In the genomic region with DNA sequence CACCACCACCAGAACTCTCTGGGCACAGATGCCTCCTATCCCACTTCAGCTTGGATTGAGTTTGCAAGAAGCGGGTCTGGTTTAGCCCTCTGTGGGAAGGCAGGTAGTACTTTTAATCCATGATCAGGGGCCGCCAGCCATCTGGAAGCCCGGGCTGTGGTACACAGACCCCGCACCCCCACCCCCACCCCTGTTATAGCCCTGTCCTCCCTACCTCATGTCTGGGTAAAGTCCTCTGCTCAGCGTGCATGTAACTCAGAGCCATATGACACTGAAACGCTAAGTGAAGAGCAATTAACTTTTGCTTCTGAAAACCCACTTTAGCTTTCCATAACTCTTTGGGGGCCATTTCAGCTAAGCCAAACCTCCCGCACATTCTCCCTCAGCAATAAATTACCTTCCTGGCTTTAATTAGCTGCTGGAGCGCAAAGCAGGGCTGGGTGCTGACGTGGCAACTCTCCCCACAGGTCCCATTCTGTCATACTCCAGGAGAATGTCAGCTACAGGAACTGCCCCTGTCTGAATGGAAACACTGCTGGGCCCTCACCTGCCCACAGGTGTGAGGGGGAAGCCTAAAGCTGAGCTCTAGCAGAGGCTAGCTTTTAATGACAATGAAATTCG, we compare ENCODE assay signal across 20 mouse cellular contexts.
DNase-seq lines count a peak whose midpoint lies in the region; ATAC-seq lines count a peak whose summit lies in the region.
"Had no signal": no experiment of that assay in that cellular context is flagged by ENCODE, and none has a peak within 500 bp of the region (broad histone marks: within the 10 kb centered on the region; RNA-seq: fewer than 3 reads in every experiment).

No protein-coding gene starts in this region.

- H3K4me1 ChIP-seq in embryonic facial prominence, embryonic 13.5 days = peaks cover 13% of the 10 kb centered on the region
- peaks cover 14% of the 10 kb centered on the region for H3K4me1 ChIP-seq in embryonic facial prominence, embryonic 10.5 days
- H3K4me1 ChIP-seq in neural tube, embryonic 14.5 days (ENCODE audit: control insufficient read depth, insufficient read depth, low read length) = peaks cover 11% of the 10 kb centered on the region

- H3K4me3 ChIP-seq in embryonic facial prominence, embryonic 13.5 days = no peak overlapping the region
- no peak overlapping the region for H3K4me3 ChIP-seq in embryonic facial prominence, embryonic 10.5 days
- H3K4me3 ChIP-seq in neural tube, embryonic 14.5 days (ENCODE audit: low read depth, low read length) = no peak overlapping the region
- H3K4me3 ChIP-seq: embryonic facial prominence, embryonic 12.5 days; gastrocnemius, adult 2 months; heart, embryonic 12.5 days; left cerebral cortex, adult 2 months; limb, embryonic 15.5 days; midbrain, embryonic 12.5 days; myocyte had no signal

- 39% methylated on average over 10 of the region's 10 CpGs for WGBS in embryonic facial prominence, embryonic 13.5 days
- WGBS in embryonic facial prominence, embryonic 10.5 days = 59% methylated on average over 10 of the region's 10 CpGs
- 32% methylated on average over 10 of the region's 10 CpGs for WGBS in neural tube, embryonic 14.5 days

- no peak overlapping the region for H3K4me2 ChIP-seq in embryonic facial prominence, embryonic 13.5 days
- H3K4me2 ChIP-seq in neural tube, embryonic 14.5 days (ENCODE audit: low read depth, low read length) = no peak overlapping the region
- H3K4me2 ChIP-seq: embryonic facial prominence, embryonic 12.5 days; heart, embryonic 12.5 days; limb, embryonic 15.5 days; midbrain, embryonic 12.5 days had no signal

- H3K36me3 ChIP-seq in embryonic facial prominence, embryonic 13.5 days = no peaks in the 10 kb centered on the region
- H3K36me3 ChIP-seq in embryonic facial prominence, embryonic 10.5 days (replicated peaks) = no peaks in the 10 kb centered on the region
- H3K36me3 ChIP-seq in neural tube, embryonic 14.5 days (ENCODE audit: control insufficient read depth, insufficient read depth, low read length) = no peaks in the 10 kb centered on the region
- H3K36me3 ChIP-seq: embryonic facial prominence, embryonic 12.5 days; heart, embryonic 12.5 days; limb, embryonic 15.5 days; midbrain, embryonic 12.5 days had no signal

- H3K9me3 ChIP-seq in embryonic facial prominence, embryonic 13.5 days = no peaks in the 10 kb centered on the region
- H3K9me3 ChIP-seq in embryonic facial prominence, embryonic 10.5 days = no peaks in the 10 kb centered on the region
- H3K9me3 ChIP-seq in neural tube, embryonic 14.5 days (ENCODE audit: control insufficient read depth, low read length) = no peaks in the 10 kb centered on the region
- H3K9me3 ChIP-seq: embryonic facial prominence, embryonic 12.5 days; heart, embryonic 12.5 days; limb, embryonic 15.5 days; midbrain, embryonic 12.5 days had no signal

- peaks cover 30% of the 10 kb centered on the region for H3K27me3 ChIP-seq in embryonic facial prominence, embryonic 13.5 days
- H3K27me3 ChIP-seq in embryonic facial prominence, embryonic 10.5 days (replicated peaks; ENCODE audit: low read depth, poor library complexity, severe bottlenecking) = peaks cover 40% of the 10 kb centered on the region
- no peaks in the 10 kb centered on the region for H3K27me3 ChIP-seq in neural tube, embryonic 14.5 days (ENCODE audit: control insufficient read depth, insufficient read depth, low read length)
- H3K27me3 ChIP-seq: CH12.LX had no signal

- ATAC-seq in embryonic facial prominence, embryonic 13.5 days (ENCODE audit: insufficient number of reproducible peaks, insufficient read depth, low FRiP score, low TSS enrichment, low read depth) = 0 out of 2 replicates have a peak, but pooled peaks have one; percentile 20
- ATAC-seq in neural tube, embryonic 14.5 days (ENCODE audit: low read depth) = peak; percentile 73
- ATAC-seq: forebrain, embryonic 16.5 days; intestine, postnatal 0 days had no signal

- H3K27ac ChIP-seq in embryonic facial prominence, embryonic 13.5 days = no peak overlapping the region
- no peak overlapping the region for H3K27ac ChIP-seq in embryonic facial prominence, embryonic 10.5 days (replicated peaks)
- H3K27ac ChIP-seq in neural tube, embryonic 14.5 days (ENCODE audit: low read depth, low read length) = no peak overlapping the region; the same call in 1 of the 2 replicates
- H3K27ac ChIP-seq: embryonic facial prominence, embryonic 12.5 days; gastrocnemius, adult 2 months; left cerebral cortex, adult 2 months; limb, embryonic 15.5 days; midbrain, embryonic 12.5 days; stomach, postnatal 0 days had no signal

- no peak for DNase-seq in embryonic facial prominence, embryonic 10.5 days (ENCODE audit: low spot score)
- DNase-seq in kidney, postnatal 10 days = peak; percentile 22
- no peak for DNase-seq in kidney, adult 9 months
- DNase-seq in hindlimb bud, embryonic 11.5 days (ENCODE audit: extremely low spot score, low read depth, low spot score) = peak; percentile 61
- no peak for DNase-seq in right cerebral cortex, adult 2 months (ENCODE audit: low spot score in 2 of 2)
- DNase-seq: cerebellum, postnatal 14 days; gastrocnemius, adult 2 months; right cerebral cortex, postnatal 25 days had no signal

- H3K9ac ChIP-seq in embryonic facial prominence, embryonic 13.5 days = no peak overlapping the region
- H3K9ac ChIP-seq in neural tube, embryonic 14.5 days (replicated peaks; ENCODE audit: low read depth, low read length) = no peak overlapping the region
- H3K9ac ChIP-seq: embryonic facial prominence, embryonic 12.5 days; heart, embryonic 12.5 days; limb, embryonic 15.5 days; midbrain, embryonic 12.5 days had no signal

Comparison
In these comparisons a context has a peak if more than half of its experiments do, and no peak if none do; other contexts are left out.
1. DNase-seq: peak in kidney, postnatal 10 days (single experiment) and hindlimb bud, embryonic 11.5 days (single experiment); none in embryonic facial prominence, embryonic 10.5 days (single experiment), kidney, adult 9 months (single experiment) and right cerebral cortex, adult 2 months (0 of 2).